Mouse (Mus musculus) erythroblast, adult 5-6 weeks (primary cell): ENCODE results near the gene Cd68. TPM values are rescaled to one million over a fixed set of nuclear protein-coding genes. Genes with fewer than 3 reads are reported as not detected.

Experiments used
- ATAC-seq: replicated peaks from 2 replicates; pipeline ENCODE4 v1.8.0; 2016; ENCODE audit warnings: moderate number of reproducible peaks, mild to moderate bottlenecking, moderate TSS enrichment, inconsistent platforms; ENCODE audit not compliant: poor library complexity, low FRiP score, severe bottlenecking
- total RNA-seq, 2 experiments: library from RNA; stranded (forward) in 1 of 2; stranded (reverse) in 1 of 2; fragments of 150-400 nt in 1 of 2; fragments of 200-764, 138-1000 nt in 1 of 2; gene quantifications; 2 replicates each; pipeline versions ENCODE4 v1.2.3 to v1.2.4; 2015 to 2017; ENCODE audit warnings: low replicate concordance in 2 of 2

The Cd68 gene
- total RNA-seq, 2 experiments from 2014 or later = 44.4 to 48.8 TPM

GRCm38 (mm10) chr11:69695361-69696181, 29.6 kb upstream of the Cd68 start, which contains the start of the genes Tnfsf12 and Tnfsfm13:
Gene Tnfsf12, minus strand, starts transcription at chr11:69695849.
Gene Tnfsfm13, minus strand, starts transcription at chr11:69696098.
- ATAC-seq = no peak

- no peak for ATAC-seq
Measured at GRCm38 (mm10) chr11:69695046-69695360, 29.1 kb upstream of the Cd68 start.

DNA sequence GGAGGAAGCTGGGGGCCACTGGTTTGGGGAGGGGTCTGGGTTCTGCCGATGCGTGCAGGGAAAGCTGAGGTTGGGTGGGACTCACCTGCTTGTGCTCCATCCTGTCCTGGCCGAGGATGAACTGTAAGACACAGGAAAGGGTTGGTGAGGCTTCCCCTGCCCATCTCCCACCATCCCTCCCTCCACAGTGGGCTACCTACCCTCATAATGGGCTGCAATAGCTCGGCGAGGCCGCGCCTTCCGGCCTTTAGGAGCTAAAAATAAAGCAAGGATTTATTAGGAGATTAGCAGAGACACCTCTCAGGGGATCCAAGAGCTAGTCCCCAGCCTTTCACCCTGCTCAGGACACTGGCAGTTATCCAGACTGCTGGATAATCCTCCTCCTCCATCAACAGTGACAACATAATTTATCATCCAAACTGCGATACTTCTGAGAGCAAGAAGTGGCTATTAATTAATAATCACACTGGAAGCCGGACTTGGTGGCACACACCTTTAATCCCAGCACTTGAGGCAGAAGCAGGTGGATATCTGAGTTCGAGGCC, 27.5 kb upstream of the Cd68 start:
- no peak for ATAC-seq

GRCm38 (mm10) chr11:69692863-69693262, 26.9 kb upstream of the Cd68 start:
- ATAC-seq = no peak

DNA sequence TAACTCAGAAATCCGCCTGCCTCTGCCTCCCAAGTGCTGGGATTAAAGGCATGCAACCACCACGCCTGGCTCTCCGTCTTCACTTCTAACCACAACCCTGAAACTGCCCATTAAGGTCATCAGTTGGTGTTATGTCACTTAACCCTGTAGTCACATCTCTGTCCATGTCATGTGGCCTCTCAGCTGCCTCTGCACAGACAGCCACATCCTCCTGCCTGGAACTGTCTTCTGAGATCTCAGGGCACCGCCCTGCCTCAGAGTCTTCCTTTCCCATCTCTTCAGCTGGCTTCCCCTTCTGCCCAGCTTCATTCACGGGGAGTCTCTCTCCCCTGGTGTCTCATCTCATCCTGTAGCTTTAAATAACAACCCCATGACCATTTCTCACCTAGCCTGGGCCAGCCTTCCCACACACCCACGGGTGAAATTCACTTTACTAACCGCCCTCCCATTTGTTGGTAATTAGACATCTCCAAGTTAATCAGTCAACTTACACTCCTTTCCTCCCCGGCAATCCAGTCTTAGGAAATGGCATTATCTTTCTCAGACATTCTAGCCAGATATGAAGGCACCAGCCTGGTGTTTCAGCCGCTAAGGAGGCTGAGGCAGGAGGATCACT, 26.4 kb upstream of the Cd68 start:
- ATAC-seq = no peak

GRCm38 (mm10) chr11:69689891-69690290, 23.9 kb upstream of the Cd68 start:
- ATAC-seq = no peak

GRCm38 (mm10) chr11:69687061-69687460, 21.1 kb upstream of the Cd68 start:
- no peak for ATAC-seq

DNA sequence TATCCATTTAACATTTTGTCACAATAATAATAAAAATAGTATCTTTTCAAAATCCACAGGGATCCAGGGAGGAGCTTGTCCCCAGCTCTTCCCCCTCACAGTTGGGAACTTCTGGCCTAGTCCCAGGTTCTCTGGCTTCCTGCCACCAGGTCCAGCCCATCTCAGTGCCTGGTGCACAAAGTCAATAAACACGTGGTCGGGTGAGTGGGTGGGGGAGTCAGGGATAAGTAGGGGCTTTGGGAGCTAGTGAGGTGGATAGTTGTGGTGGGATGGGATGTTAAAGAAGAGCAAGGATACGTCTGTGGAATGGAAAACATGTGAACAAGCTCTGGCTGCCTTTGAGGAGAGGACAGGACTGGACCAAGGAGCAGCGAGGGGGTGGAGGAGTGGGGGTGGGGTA, 20.4 kb upstream of the Cd68 start:
- ATAC-seq = no peak

DNA sequence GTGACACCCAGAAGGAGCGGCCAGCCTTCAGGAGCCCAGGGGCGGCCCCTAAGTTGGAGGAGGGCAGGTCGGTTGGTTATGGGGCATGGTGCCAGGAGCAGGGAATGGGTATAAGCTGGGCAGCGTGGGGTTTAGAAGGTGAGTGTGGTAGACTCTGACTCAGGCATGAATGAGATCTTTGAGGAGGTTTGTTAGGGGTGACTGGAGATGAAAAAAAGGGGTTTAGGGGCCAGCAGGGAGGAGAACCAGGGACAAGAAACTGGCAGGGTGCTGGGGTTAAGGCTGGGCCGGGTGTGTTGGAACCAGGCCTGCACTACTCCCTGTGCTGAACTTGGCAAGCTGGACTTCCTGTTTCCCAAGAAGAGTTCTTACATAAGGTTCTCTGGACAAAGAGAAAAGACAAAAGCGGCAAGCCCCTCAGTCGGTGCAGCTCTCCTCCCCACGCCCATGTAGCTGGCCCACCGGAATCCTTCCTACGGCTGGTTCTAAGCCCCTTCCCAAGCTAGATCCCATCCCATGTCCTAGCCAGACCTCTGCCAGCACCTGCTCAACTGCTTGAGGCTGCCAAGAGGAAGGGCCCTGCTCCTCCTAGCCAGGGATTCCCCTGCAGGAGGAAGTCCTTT, 19.7 kb upstream of the Cd68 start, which contains the start of gene Tnfsf13:
Tnfsf13 (minus strand) TSS at position 259 of the 623 bp plus-strand sequence.
- no peak for ATAC-seq

DNA sequence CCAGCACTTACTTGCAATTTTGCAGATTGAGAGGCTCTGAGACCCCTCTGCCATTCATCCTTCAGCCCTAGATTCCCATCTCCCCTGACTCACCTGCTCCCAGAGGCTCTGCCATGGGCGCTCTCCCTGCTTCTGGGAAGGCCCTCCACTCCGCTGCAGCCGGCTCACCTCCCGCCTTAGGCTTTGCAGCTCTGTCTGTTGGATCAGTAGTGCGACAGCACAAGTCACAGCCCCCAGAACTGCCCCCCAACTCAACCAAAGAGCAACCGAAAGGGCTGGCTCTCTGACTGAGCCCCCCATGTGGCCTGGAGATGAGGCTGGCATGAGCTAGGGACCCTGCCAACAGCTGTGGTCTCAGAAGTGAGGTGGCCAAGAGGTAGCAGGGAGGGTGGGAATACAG, 19.0 kb upstream of the Cd68 start:
- no peak for ATAC-seq

- no peak for ATAC-seq
Measured at GRCm38 (mm10) chr11:69684128-69684745, 18.3 kb upstream of the Cd68 start.

DNA sequence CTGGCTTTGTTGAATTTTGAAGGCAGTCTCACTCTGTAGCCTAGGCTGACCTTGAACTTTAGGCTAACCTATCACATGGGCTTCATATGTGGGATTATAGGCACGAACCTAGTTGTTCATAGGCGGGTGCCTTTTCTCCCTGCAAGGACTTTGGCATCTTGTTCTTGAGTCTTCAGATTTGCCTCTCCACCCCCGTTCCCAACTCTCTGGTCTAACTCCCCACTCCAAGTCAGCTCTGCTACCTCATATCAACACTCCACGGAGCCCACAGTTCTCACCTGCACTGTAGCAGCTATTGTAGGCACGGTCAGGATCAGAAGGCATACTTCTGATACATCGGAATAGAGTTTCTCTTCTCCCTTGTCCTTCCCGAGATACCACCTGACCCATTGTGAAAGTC, 17.6 kb upstream of the Cd68 start:
- ATAC-seq = no peak

DNA sequence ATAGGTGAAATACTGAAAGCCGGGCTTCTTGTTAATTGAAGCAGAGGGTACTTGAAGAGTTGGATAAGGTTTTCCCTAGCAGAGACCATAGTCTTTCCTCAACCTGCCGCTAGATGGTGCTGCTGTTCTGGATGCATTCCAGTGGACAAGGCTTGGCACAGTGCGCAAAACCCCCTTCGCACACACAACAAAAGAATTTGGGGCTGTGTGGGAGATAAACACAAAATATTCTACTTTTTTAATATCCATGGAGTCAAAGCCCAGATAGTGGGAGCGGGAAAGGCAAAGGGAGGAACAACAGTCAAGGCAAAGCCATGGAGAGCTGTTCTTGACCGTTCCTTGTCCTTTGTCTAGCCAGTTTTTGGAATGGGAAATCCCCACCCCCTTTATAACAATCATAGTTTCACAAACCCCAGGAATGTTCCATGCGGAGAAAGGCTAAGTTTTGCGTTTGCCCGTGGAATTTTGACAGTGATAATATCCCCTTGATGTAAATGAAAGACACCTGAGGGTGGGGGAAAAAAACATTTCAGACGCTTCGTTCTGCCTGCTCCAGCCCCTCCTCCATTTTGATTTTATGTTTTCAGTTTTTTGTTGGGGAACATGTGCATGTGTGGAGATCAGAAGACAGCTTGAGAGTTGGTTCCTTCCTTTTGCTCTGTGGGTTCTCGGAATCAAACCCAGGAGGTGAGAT, 17.0 kb upstream of the Cd68 start:
- peak; percentile 74 for ATAC-seq

- 0 out of 2 replicates have a peak, but pooled peaks have one; percentile 3 for ATAC-seq
Measured at GRCm38 (mm10) chr11:69682209-69682839, 16.4 kb upstream of the Cd68 start.

DNA sequence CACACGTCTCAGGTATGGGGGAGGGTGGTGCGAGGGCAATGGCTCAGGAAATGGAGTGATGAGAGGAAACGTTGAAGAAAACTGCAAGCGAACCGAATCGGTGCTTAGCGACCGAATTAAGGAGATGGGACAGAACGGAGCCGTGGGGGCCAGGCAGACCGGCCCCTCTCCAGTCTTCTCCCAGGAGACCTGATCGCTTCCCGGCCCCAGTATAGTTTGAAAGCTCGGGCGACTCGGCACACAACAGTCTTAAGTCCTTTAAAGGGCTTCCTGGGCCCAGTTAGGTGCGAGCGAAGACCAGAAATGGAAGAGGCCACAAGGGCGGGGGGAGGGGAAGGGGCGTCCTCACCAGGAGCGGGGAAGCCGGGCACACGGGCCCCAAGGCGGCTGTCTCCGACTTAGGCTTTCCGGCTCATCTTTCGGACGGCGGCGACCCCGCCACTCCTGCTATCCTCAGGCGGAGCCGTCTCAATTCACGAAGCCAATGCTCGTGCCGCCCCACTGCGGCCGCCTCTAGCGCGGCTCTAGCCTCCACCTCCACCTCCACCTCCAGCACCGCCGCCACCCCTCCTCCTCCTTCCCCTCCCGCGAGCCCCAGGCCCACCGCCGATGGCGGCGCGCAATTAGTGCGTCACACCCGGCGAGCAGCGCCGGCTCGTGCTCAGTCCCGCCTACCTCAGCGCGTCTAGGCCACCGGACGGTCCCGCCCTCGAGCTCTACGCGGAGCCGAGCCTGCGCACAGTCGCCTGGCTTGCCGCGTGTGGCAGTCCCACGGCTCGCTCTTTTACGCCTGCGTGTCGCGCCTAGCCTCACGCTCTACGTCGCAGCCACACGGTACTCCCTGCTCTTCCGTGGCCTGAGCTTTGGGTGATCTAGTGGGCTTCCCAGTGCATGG, 15.6 kb upstream of the Cd68 start, which contains the start of gene Senp3:
Senp3 (minus strand) TSS at position 771 of the 895 bp plus-strand sequence.
- peak; percentile 89 for ATAC-seq

DNA sequence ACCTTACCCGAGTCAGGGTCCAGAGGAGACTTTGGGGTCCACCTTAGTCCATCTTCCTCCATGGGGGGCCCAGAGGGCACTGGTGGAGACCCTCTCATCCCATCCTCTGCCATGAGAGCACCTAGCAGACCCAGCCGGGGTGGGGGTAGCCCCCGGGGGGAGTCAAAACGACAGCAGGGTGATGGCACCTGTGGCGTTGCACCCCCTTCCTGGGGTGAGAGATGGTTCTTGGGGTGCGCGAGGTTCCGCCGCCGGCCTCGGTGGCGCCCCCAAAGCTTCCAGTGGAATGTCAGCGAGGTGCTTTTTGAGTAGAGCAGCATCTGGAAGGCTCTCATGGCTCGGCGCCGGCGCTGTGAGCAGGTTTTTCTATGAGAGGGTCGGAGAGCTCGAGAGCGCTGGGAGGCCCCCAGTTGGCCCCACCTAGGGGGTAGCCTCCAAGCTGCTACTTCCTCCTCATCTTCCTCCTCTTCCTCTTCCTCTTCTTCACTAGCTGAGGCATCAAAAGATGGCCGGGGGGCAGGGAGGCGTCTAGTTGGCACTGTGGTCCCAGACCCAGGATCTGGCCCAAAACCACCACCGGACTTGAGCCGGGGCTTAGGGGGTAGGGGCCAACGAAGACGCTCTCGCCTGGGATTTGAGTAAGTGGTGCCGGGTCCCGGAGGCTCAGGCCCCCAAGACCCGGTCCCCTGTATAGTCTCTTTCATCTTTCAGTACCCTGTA, 14.3 kb upstream of the Cd68 start:
- no peak for ATAC-seq

GRCm38 (mm10) chr11:69679144-69679543, 13.2 kb upstream of the Cd68 start:
- no peak for ATAC-seq
